Mouse (Mus musculus) MEL (cell line): ENCODE data around the gene Igf2bp3. TPM values are rescaled to one million over a fixed set of nuclear protein-coding genes. Genes with fewer than 3 reads are reported as not detected.

Source experiments
- DNase-seq: peaks from one replicate; pipeline ENCODE4 v3.0.0; 2011; ENCODE audit warnings: low read depth, low spot score
- H3K27ac ChIP-seq: 2 replicates; pipeline ENCODE4 v1.5.1; 2012; ENCODE audit warnings: low read depth, mild to moderate bottlenecking, control low read depth, low read length, moderate library complexity; ENCODE audit not compliant: control insufficient read depth
- H3K27me3 ChIP-seq, 2 experiments: fragments of 150-350 bp in 1 of 2; sonication (generic) in 1 of 2; 2 replicates each; pipeline ENCODE4 v1.6.1; 2012; ENCODE audit warnings: low read length in 2 of 2, mild to moderate bottlenecking in 2 of 2, improper control_type of control experiment in 1 of 2, moderate library complexity in 1 of 2; ENCODE audit not compliant: insufficient read depth in 2 of 2, control insufficient read depth in 1 of 2
- H3K36me3 ChIP-seq, 2 experiments: 2 replicates each; pipeline ENCODE4 v1.6.1; 2012 to 2014; ENCODE audit warnings: low read length in 2 of 2, improper control_type of control experiment in 1 of 2, inconsistent platforms in 1 of 2, mild to moderate bottlenecking in 1 of 2; ENCODE audit not compliant: insufficient read depth in 2 of 2, control insufficient read depth in 1 of 2
- H3K4me1 ChIP-seq, 2 experiments: fragments of 150-350 bp in 1 of 2; sonication (generic) in 1 of 2; 2 replicates each; pipeline ENCODE4 v1.6.1; 2012; ENCODE audit warnings: low read length in 2 of 2, improper control_type of control experiment in 1 of 2, mild to moderate bottlenecking in 1 of 2; ENCODE audit not compliant: insufficient read depth in 2 of 2, control insufficient read depth in 1 of 2
- H3K4me3 ChIP-seq, 2 experiments: fragments of 150-350 bp in 1 of 2; sonication (generic) in 1 of 2; 2 replicates each; pipeline ENCODE4 v1.5.1; 2012; ENCODE audit warnings: low read depth in 2 of 2, low read length in 2 of 2, mild to moderate bottlenecking in 2 of 2, moderate library complexity in 2 of 2, control low read depth in 1 of 2, improper control_type of control experiment in 1 of 2; ENCODE audit not compliant: control insufficient read depth in 1 of 2, insufficient read depth in 1 of 2
- H3K79me2 ChIP-seq: 2 replicates; pipeline ENCODE4 v1.6.1; 2012; ENCODE audit warnings: mild to moderate bottlenecking, low read length, moderate library complexity; ENCODE audit not compliant: control insufficient read depth, poor library complexity, insufficient read depth
- H3K9ac ChIP-seq: 2 replicates; pipeline ENCODE4 v1.6.1; 2012; ENCODE audit warnings: low read depth, mild to moderate bottlenecking, control low read depth, low read length, moderate library complexity; ENCODE audit not compliant: control insufficient read depth, poor library complexity, severe bottlenecking
- H3K9me3 ChIP-seq: fragments of 150-350 bp; sonication (generic); replicated peaks from 2 replicates; pipeline ENCODE4 v1.6.1; 2012; ENCODE audit warnings: mild to moderate bottlenecking, low read length, improper control_type of control experiment, moderate library complexity; ENCODE audit not compliant: insufficient read depth
- BHLHE40 ChIP-seq: IDR thresholded peaks from 2 replicates; pipeline ENCODE4 v1.6.1; 2012; ENCODE audit warnings: low read depth, mild to moderate bottlenecking, inconsistent platforms, low read length, improper control_type of control experiment, borderline replicate concordance
- CTCF ChIP-seq, 3 experiments: IDR thresholded peaks in 2 of 3; conservative IDR thresholded peaks in 1 of 3; 2 replicates each; pipeline ENCODE4 v1.5.1; 2011 to 2012; ENCODE audit warnings: low read length in 3 of 3, low read depth in 2 of 3, mild to moderate bottlenecking in 2 of 3, improper control_type of control experiment in 1 of 3, inconsistent platforms in 1 of 3, mixed read lengths in 1 of 3, moderate library complexity in 1 of 3; ENCODE audit not compliant: control insufficient read depth in 1 of 3, insufficient read depth in 1 of 3, poor library complexity in 1 of 3, severe bottlenecking in 1 of 3
- E2F4 ChIP-seq: IDR thresholded peaks from 2 replicates; pipeline ENCODE4 v1.6.1; 2011; ENCODE audit warnings: low read depth, low read length, improper control_type of control experiment, borderline replicate concordance
- ETS1 ChIP-seq: IDR thresholded peaks from 2 replicates; pipeline ENCODE4 v1.6.1; 2012; ENCODE audit warnings: low read depth, mild to moderate bottlenecking, inconsistent platforms, low read length, improper control_type of control experiment, moderate library complexity
- GABPA ChIP-seq: IDR thresholded peaks from 2 replicates; pipeline ENCODE4 v1.6.1; 2012; ENCODE audit warnings: low read depth, mild to moderate bottlenecking, inconsistent platforms, low read length, improper control_type of control experiment, moderate library complexity
- JUND ChIP-seq: IDR thresholded peaks from 2 replicates; pipeline ENCODE4 v1.6.1; 2011; ENCODE audit warnings: low read depth, mild to moderate bottlenecking, improper control_type of control experiment, low read length
- KAT2A ChIP-seq: conservative IDR thresholded peaks from 2 replicates; pipeline ENCODE4 v1.6.1; 2012; ENCODE audit warnings: low read depth, low read length, improper control_type of control experiment, inconsistent platforms
- MAX ChIP-seq: IDR thresholded peaks from 2 replicates; pipeline ENCODE4 v1.6.1; 2011; ENCODE audit warnings: low read length, improper control_type of control experiment
- MYC ChIP-seq: IDR thresholded peaks from 2 replicates; pipeline ENCODE4 v1.6.1; 2011; ENCODE audit warnings: low read depth, mild to moderate bottlenecking, low read length, improper control_type of control experiment, moderate library complexity
- NELFE ChIP-seq: IDR thresholded peaks from 2 replicates; pipeline ENCODE4 v1.6.1; 2011; ENCODE audit warnings: low read depth, low read length, improper control_type of control experiment
- POLR2AphosphoS5 ChIP-seq: IDR thresholded peaks from 2 replicates; pipeline ENCODE4 v1.6.1; 2012; ENCODE audit warnings: low read depth, borderline replicate concordance, mild to moderate bottlenecking, inconsistent platforms, low read length, moderate library complexity, mixed read lengths
- RAD21 ChIP-seq: IDR thresholded peaks from 2 replicates; pipeline ENCODE4 v1.6.1; 2011; ENCODE audit warnings: mild to moderate bottlenecking, low read depth, low read length, improper control_type of control experiment
- RCOR1 ChIP-seq: IDR thresholded peaks from 2 replicates; pipeline ENCODE4 v1.6.1; 2012; ENCODE audit warnings: low read depth, mild to moderate bottlenecking, inconsistent platforms, low read length, improper control_type of control experiment
- SMC3 ChIP-seq: IDR thresholded peaks from 2 replicates; pipeline ENCODE4 v1.6.1; 2011; ENCODE audit warnings: low read depth, low read length, improper control_type of control experiment
- UBTF ChIP-seq: IDR thresholded peaks from 2 replicates; pipeline ENCODE4 v1.6.1; 2012; ENCODE audit warnings: low read depth, mild to moderate bottlenecking, inconsistent platforms, low read length, improper control_type of control experiment, moderate library complexity, borderline replicate concordance; ENCODE audit not compliant: insufficient read depth
- ZKSCAN1 ChIP-seq: IDR thresholded peaks from 2 replicates; pipeline ENCODE4 v1.6.1; 2012; ENCODE audit warnings: low read depth, mild to moderate bottlenecking, inconsistent platforms, low read length, improper control_type of control experiment, moderate library complexity
- ZMIZ1 ChIP-seq: IDR thresholded peaks from 2 replicates; pipeline ENCODE4 v1.6.1; 2012; ENCODE audit warnings: low read depth, mild to moderate bottlenecking, inconsistent platforms, low read length, improper control_type of control experiment, moderate library complexity
- ZNF384 ChIP-seq: IDR thresholded peaks from 2 replicates; pipeline ENCODE4 v1.6.1; 2012; ENCODE audit warnings: low read depth, mild to moderate bottlenecking, inconsistent platforms, low read length, improper control_type of control experiment
- polyA plus RNA-seq, 2 experiments: library from polyadenylated mRNA; stranded (reverse) in 1 of 2; unstranded in 1 of 2; fragments of >175 nt in 1 of 2; fragments of >200 nt in 1 of 2; gene quantifications; 2 replicates each; pipeline versions ENCODE4 v1.2.1 to v1.2.4; 2012; ENCODE audit warnings: low replicate concordance in 2 of 2, low read depth in 1 of 2; ENCODE audit not compliant: insufficient read length in 2 of 2, insufficient read depth in 1 of 2, missing spikeins in 1 of 2
- total RNA-seq: library from RNA; depleted of rRNA; stranded (reverse); fragments of 300-350 nt; gene quantifications from 2 replicates; pipeline ENCODE4 v1.2.3, GENCODE M21; 2012

Gene Igf2bp3
- total and polyA plus RNA-seq, 3 experiments: 0.12 to 0.29 TPM; not detected in 1

- H3K79me2 ChIP-seq: no peaks in the 10 kb centered on the region
- TF ChIP-seq UBTF: no peak
- TF ChIP-seq GABPA: no peak
- TF ChIP-seq RAD21: peak; percentile 31
- TF ChIP-seq CTCF (IDR thresholded peaks at IDR 0.05 in 2 of 3, conservative IDR thresholded peaks at IDR 0.05 in 1 of 3; ENCODE audit: control insufficient read depth in 1 of 3, insufficient read depth in 1 of 3, low read depth in 2 of 3, low read length in 3 of 3, poor library complexity in 1 of 3, severe bottlenecking in 1 of 3): peak; percentile 36 to 66 (median 63); a peak in 5 of 6 replicates
- TF ChIP-seq RCOR1: no peak
- peak; percentile 69 for TF ChIP-seq SMC3
- no peaks in the 10 kb centered on the region for H3K9me3 ChIP-seq
- no peaks in the 10 kb centered on the region for H3K36me3 ChIP-seq
- peaks cover 0 to 3% of the 10 kb centered on the region in 2 experiments; a peak in 1 of 4 replicates for H3K27me3 ChIP-seq
- no peak overlapping the region for H3K4me3 ChIP-seq
- H3K9ac ChIP-seq: no peak overlapping the region
- peak; percentile 51 for DNase-seq
- H3K4me1 ChIP-seq: no peaks in the 10 kb centered on the region; a peak in 1 of 4 replicates
- no peak overlapping the region for H3K27ac ChIP-seq
Measured at GRCm38 (mm10) chr6:49228126-49228679, 13.4 kb upstream of the Igf2bp3 start.

GRCm38 (mm10) chr6:49227184-49227735 is 12.5 kb upstream of the Igf2bp3 start:
- H3K79me2 ChIP-seq: no peaks in the 10 kb centered on the region
- no peak for TF ChIP-seq JUND
- peak; percentile 42 for TF ChIP-seq SMC3
- TF ChIP-seq MYC: no peak
- TF ChIP-seq CTCF (IDR thresholded peaks at IDR 0.05 in 2 of 3, conservative IDR thresholded peaks at IDR 0.05 in 1 of 3; ENCODE audit: control insufficient read depth in 1 of 3, insufficient read depth in 1 of 3, low read depth in 2 of 3, low read length in 3 of 3, poor library complexity in 1 of 3, severe bottlenecking in 1 of 3): peak in 2 of 3 experiments; percentile 43 to 45; a peak in 3 of 6 replicates
- TF ChIP-seq KAT2A: no peak
- TF ChIP-seq ZKSCAN1: no peak
- no peak for TF ChIP-seq MAX
- no peak for TF ChIP-seq ZMIZ1
- no peak for TF ChIP-seq POLR2AphosphoS5
- no peak for TF ChIP-seq UBTF
- TF ChIP-seq ZNF384: no peak
- no peak for TF ChIP-seq ETS1
- TF ChIP-seq BHLHE40: no peak
- TF ChIP-seq E2F4: no peak
- no peak for TF ChIP-seq NELFE
- H3K27me3 ChIP-seq: peaks cover 2 to 3% of the 10 kb centered on the region in 2 experiments; a peak in 2 of 4 replicates
- no peaks in the 10 kb centered on the region for H3K36me3 ChIP-seq
- DNase-seq: peak; percentile 55
- H3K27ac ChIP-seq: no peak overlapping the region
- H3K4me1 ChIP-seq: no peaks in the 10 kb centered on the region
- no peak overlapping the region for H3K4me3 ChIP-seq
- H3K9me3 ChIP-seq: no peaks in the 10 kb centered on the region
- H3K9ac ChIP-seq: no peak overlapping the region
